In genomic region chr1:166138136-166138535, GRCm38 (mm10) we compare ENCODE assay signal across 9 mouse cellular contexts. TPM values are rescaled to one million over a fixed set of nuclear protein-coding genes. Genes with fewer than 3 reads are reported as not detected.
DNase-seq lines count a peak whose midpoint lies in the region; ATAC-seq lines count a peak whose summit lies in the region.
"Had no signal": no experiment of that assay in that cellular context is flagged by ENCODE, and none has a peak within 500 bp of the region (broad histone marks: within the 10 kb centered on the region; RNA-seq: fewer than 3 reads in every experiment).

No protein-coding gene starts in this region.

- H3K4me3 ChIP-seq in heart, embryonic 10.5 days, result no peak overlapping the region
- no peak overlapping the region for H3K4me3 ChIP-seq in heart, embryonic 11.5 days (ENCODE audit: low read depth, low read length)
- H3K4me3 ChIP-seq: limb, embryonic 12.5 days had no signal

- peaks cover 30% of the 10 kb centered on the region for H3K4me1 ChIP-seq in heart, embryonic 10.5 days
- peaks cover 16% of the 10 kb centered on the region for H3K4me1 ChIP-seq in heart, embryonic 11.5 days (ENCODE audit: control insufficient read depth, insufficient read depth, low read length)

- H3K36me3 ChIP-seq in heart, embryonic 10.5 days, result no peaks in the 10 kb centered on the region
- no peaks in the 10 kb centered on the region for H3K36me3 ChIP-seq in heart, embryonic 11.5 days (ENCODE audit: control insufficient read depth, insufficient read depth, low read length)
- H3K36me3 ChIP-seq: limb, embryonic 12.5 days had no signal

- WGBS in heart, embryonic 10.5 days, result 60% methylated on average over 13 of the region's 13 CpGs
- WGBS in heart, embryonic 11.5 days (ENCODE audit: insufficient replicate concordance), result 52% methylated on average over 13 of the region's 13 CpGs

- H3K9ac ChIP-seq in heart, embryonic 11.5 days (ENCODE audit: low read depth, low read length), result no peak overlapping the region
- H3K9ac ChIP-seq: limb, embryonic 12.5 days had no signal

- H3K9me3 ChIP-seq in heart, embryonic 10.5 days, result no peaks in the 10 kb centered on the region
- H3K9me3 ChIP-seq in heart, embryonic 11.5 days (replicated peaks; ENCODE audit: control insufficient read depth, low read length), result no peaks in the 10 kb centered on the region
- H3K9me3 ChIP-seq: limb, embryonic 12.5 days had no signal

- H3K4me2 ChIP-seq in heart, embryonic 11.5 days, result no peak overlapping the region
- H3K4me2 ChIP-seq: limb, embryonic 12.5 days had no signal

- no peak for ATAC-seq in heart, embryonic 11.5 days (replicated peaks; ENCODE audit: insufficient number of reproducible peaks, low FRiP score, low TSS enrichment)
- ATAC-seq in common myeloid progenitor, adult 5-6 weeks (replicated peaks; ENCODE audit: low read depth, poor library complexity, severe bottlenecking), result peak; percentile 89
- 0 out of 2 replicates have a peak, but pooled peaks have one; percentile 15 for ATAC-seq in megakaryocyte-erythroid progenitor cell, adult 5-6 weeks (replicated peaks; ENCODE audit: low FRiP score, low TSS enrichment, poor library complexity, severe bottlenecking)
- ATAC-seq in CD4-positive, CD25-positive, alpha-beta regulatory T cell, adult 4 months, result no peak

- DNase-seq in heart, embryonic 10.5 days (ENCODE audit: low spot score), result no peak
- peak; percentile 25 to 60 for DNase-seq in kidney, postnatal 25 days
- DNase-seq in retina, embryonic 14.5 days (ENCODE audit: low spot score), result no peak
- DNase-seq in urinary bladder, adult 2 months (ENCODE audit: low spot score), result no peak

- H3K27me3 ChIP-seq in heart, embryonic 10.5 days (ENCODE audit: insufficient read depth, poor library complexity, severe bottlenecking), result no peaks in the 10 kb centered on the region
- no peaks in the 10 kb centered on the region for H3K27me3 ChIP-seq in heart, embryonic 11.5 days (ENCODE audit: control insufficient read depth, insufficient read depth, low read length)
- H3K27me3 ChIP-seq: limb, embryonic 12.5 days had no signal

- peak overlapping the region; percentile 73; the same call in 1 of the 2 replicates for H3K27ac ChIP-seq in heart, embryonic 10.5 days
- H3K27ac ChIP-seq in heart, embryonic 11.5 days (ENCODE audit: low read depth, low read length), result no peak overlapping the region
- H3K27ac ChIP-seq: limb, embryonic 12.5 days had no signal

RNA-seq across cellular contexts. Expression of gene Gpa33, which starts 8.1 kb away (rescaled TPM):
- polyA plus RNA-seq in heart, embryonic 10.5 days (2016; fragmentation: Nextera tagmentation; extraction: Ambion mirVana), result 0.15 and 0.20 TPM in 2 replicates
- polyA plus RNA-seq in heart, embryonic 11.5 days (2014; fragmentation: Nextera tagmentation; extraction: Ambion mirVana), result 0.15 TPM in 1 of 2 replicates, not detected in the other
- not detected in 2 replicates for total RNA-seq in common myeloid progenitor, adult 5-6 weeks (2017)
- not detected in 2 replicates for total RNA-seq in megakaryocyte-erythroid progenitor cell, adult 5-6 weeks (2014; fragmentation: Nextera tagmentation)
- total RNA-seq in megakaryocyte-erythroid progenitor cell, adult 5-6 weeks (2017), result not detected in 2 replicates
- polyA plus RNA-seq in CD4-positive, CD25-positive, alpha-beta regulatory T cell, adult 4 months (2017; shearing (Covaris generic)), result not detected
- 57.3 and 59.9 TPM in 2 replicates for polyA plus RNA-seq in urinary bladder, adult 2 months (2012; rRNA removed)

RNA-seq across cellular contexts. Expression of gene Dusp27, which starts 10.4 kb away (rescaled TPM):
- polyA plus RNA-seq in heart, embryonic 10.5 days (2016; fragmentation: Nextera tagmentation; extraction: Ambion mirVana), result 38.2 and 64.9 TPM in 2 replicates
- polyA plus RNA-seq in heart, embryonic 11.5 days (2014; fragmentation: Nextera tagmentation; extraction: Ambion mirVana), result 32.2 and 45.4 TPM in 2 replicates
- not detected in 2 replicates for total RNA-seq in common myeloid progenitor, adult 5-6 weeks (2017)
- not detected in 2 replicates for total RNA-seq in megakaryocyte-erythroid progenitor cell, adult 5-6 weeks (2014; fragmentation: Nextera tagmentation)
- total RNA-seq in megakaryocyte-erythroid progenitor cell, adult 5-6 weeks (2017), result not detected in 2 replicates
- polyA plus RNA-seq in CD4-positive, CD25-positive, alpha-beta regulatory T cell, adult 4 months (2017; shearing (Covaris generic)), result not detected
- polyA plus RNA-seq in urinary bladder, adult 2 months (2012; rRNA removed), result 0.03 and 0.06 TPM in 2 replicates

Comparison
In these comparisons a context has a peak if more than half of its experiments do, and no peak if none do; other contexts are left out.
1. DNase-seq: peak in kidney, postnatal 25 days (2 of 2); none in heart, embryonic 10.5 days (single experiment), retina, embryonic 14.5 days (single experiment) and urinary bladder, adult 2 months (single experiment).
2. ATAC-seq: peak in common myeloid progenitor, adult 5-6 weeks (single experiment) and megakaryocyte-erythroid progenitor cell, adult 5-6 weeks (single experiment); none in heart, embryonic 11.5 days (single experiment) and CD4-positive, CD25-positive, alpha-beta regulatory T cell, adult 4 months (single experiment).
3. RNA of gene Gpa33, which starts 8.1 kb away (polyA plus RNA-seq): 57.3 to 59.9 TPM in urinary bladder, adult 2 months; 0.15 to 0.20 TPM in heart, embryonic 10.5 days, 0.15 TPM in heart, embryonic 11.5 days and not detected in CD4-positive, CD25-positive, alpha-beta regulatory T cell, adult 4 months; every median in the first group is over 10 times any median in the second.
4. RNA of gene Dusp27, which starts 10.4 kb away (polyA plus RNA-seq): 38.2 to 64.9 TPM in heart, embryonic 10.5 days and 32.2 to 45.4 TPM in heart, embryonic 11.5 days; 0.03 to 0.06 TPM in urinary bladder, adult 2 months and not detected in CD4-positive, CD25-positive, alpha-beta regulatory T cell, adult 4 months; every median in the first group is over 10 times any median in the second.